Mouse (Mus musculus): ENCODE data around the gene Ap3b1. TPM values are rescaled to one million over a fixed set of nuclear protein-coding genes. Genes with fewer than 3 reads are reported as not detected.
A peak's percentile ranks its signal among the peaks of the same experiment; 100 is the strongest.

Gene Ap3b1
- polyA plus RNA-seq, 1 experiment from 2014 or later = 40.9 TPM

DNA sequence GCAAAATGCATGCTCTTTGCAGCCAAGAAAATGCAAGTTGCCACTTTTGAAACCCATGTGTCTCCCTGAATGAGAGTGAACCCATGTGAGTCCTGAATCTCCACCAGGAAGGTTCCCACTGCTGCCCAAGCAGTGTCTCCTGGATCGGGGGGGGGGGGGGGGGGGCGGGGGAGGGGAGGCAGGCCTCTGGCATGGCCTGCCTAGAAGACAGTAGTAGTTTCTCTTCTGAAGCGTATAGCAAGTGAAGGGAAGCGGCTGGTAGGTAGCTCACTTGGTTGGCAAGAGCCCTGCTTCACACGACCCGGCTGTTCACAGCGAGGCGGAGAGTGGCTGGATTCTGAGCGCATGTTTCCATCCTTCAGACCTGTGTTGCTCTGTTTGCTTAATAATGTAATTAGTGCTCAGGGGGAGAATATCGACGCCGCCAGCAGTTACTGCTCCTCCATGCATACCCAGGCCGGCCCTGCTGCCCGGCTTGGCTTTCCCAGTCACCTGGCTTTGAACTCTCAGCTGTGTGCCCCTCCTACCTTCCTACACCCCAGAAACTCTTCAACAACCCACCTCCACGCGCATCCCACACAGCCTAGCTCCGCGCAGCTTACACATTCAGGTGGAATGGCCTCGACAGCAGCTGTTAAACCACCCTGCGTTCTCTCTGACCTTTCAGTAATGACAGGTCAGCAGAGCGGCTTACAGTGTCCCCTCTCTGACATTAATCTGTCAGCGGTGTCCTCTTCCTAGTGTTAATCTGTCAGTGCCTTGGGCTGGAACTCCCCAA, 217.8 kb downstream of the Ap3b1 start:
- Histone ChIP-seq H3K9ac (ENCODE audit: low read depth, low read length) (no peak overlapping the region), H3K27me3 (ENCODE audit: control insufficient read depth, insufficient read depth, low read length) (peaks cover 80% of the 10 kb centered on the region), H3K36me3 (ENCODE audit: control insufficient read depth, insufficient read depth, low read length) (no peaks in the 10 kb centered on the region), H3K9me3 (ENCODE audit: control insufficient read depth, low read length) (no peaks in the 10 kb centered on the region), H3K27ac (ENCODE audit: low read depth, low read length) (peak overlapping the region; percentile 51; the same call in 1 of the 2 replicates), H3K4me2 (replicated peaks; ENCODE audit: low read depth, low read length) (no peak overlapping the region), H3K4me3 (ENCODE audit: low read depth, low read length) (no peak overlapping the region), H3K4me1 (replicated peaks; ENCODE audit: control insufficient read depth, insufficient read depth, low read length) (peaks cover 21% of the 10 kb centered on the region)
- DNase-seq (ENCODE audit: low spot score) (no peak), ATAC-seq (ENCODE audit: low FRiP score) (peak; percentile 56)
- WGBS = 10% methylated on average over 21 of the region's 22 CpGs

- Histone ChIP-seq H3K4me2 (replicated peaks; ENCODE audit: low read depth, low read length) (no peak overlapping the region), H3K4me1 (replicated peaks; ENCODE audit: control insufficient read depth, insufficient read depth, low read length) (peaks cover 21% of the 10 kb centered on the region), H3K27me3 (ENCODE audit: control insufficient read depth, insufficient read depth, low read length) (peaks cover 76% of the 10 kb centered on the region), H3K9me3 (ENCODE audit: control insufficient read depth, low read length) (no peaks in the 10 kb centered on the region), H3K9ac (ENCODE audit: low read depth, low read length) (no peak overlapping the region), H3K27ac (ENCODE audit: low read depth, low read length) (no peak overlapping the region), H3K4me3 (ENCODE audit: low read depth, low read length) (no peak overlapping the region), H3K36me3 (ENCODE audit: control insufficient read depth, insufficient read depth, low read length) (no peaks in the 10 kb centered on the region)
- DNase-seq (ENCODE audit: low spot score) (no peak), ATAC-seq (ENCODE audit: low FRiP score) (0 out of 2 replicates have a peak, but pooled peaks have one; percentile 4)
- 38% methylated on average over 2 of the region's 2 CpGs for WGBS
These were observed 218.4 kb downstream of the Ap3b1 start for GRCm38 (mm10) chr13:94577177-94577540.

- Histone ChIP-seq H3K27ac (ENCODE audit: low read depth, low read length) (peak overlapping the region; percentile 7; the same call in 1 of the 2 replicates), H3K4me3 (ENCODE audit: low read depth, low read length) (no peak overlapping the region), H3K9me3 (ENCODE audit: control insufficient read depth, low read length) (no peaks in the 10 kb centered on the region), H3K4me1 (replicated peaks; ENCODE audit: control insufficient read depth, insufficient read depth, low read length) (no peaks in the 10 kb centered on the region; the same call in 1 of the 2 replicates), H3K27me3 (ENCODE audit: control insufficient read depth, insufficient read depth, low read length) (peaks cover 81% of the 10 kb centered on the region), H3K4me2 (replicated peaks; ENCODE audit: low read depth, low read length) (no peak overlapping the region), H3K36me3 (ENCODE audit: control insufficient read depth, insufficient read depth, low read length) (no peaks in the 10 kb centered on the region), H3K9ac (ENCODE audit: low read depth, low read length) (no peak overlapping the region)
- no peak for DNase-seq (ENCODE audit: low spot score)
- WGBS = 6% methylated on average over 14 of the region's 14 CpGs
- ATAC-seq (ENCODE audit: low FRiP score) = peak; percentile 65
These were observed 236.5 kb downstream of the Ap3b1 start for GRCm38 (mm10) chr13:94595289-94595688.

DNA sequence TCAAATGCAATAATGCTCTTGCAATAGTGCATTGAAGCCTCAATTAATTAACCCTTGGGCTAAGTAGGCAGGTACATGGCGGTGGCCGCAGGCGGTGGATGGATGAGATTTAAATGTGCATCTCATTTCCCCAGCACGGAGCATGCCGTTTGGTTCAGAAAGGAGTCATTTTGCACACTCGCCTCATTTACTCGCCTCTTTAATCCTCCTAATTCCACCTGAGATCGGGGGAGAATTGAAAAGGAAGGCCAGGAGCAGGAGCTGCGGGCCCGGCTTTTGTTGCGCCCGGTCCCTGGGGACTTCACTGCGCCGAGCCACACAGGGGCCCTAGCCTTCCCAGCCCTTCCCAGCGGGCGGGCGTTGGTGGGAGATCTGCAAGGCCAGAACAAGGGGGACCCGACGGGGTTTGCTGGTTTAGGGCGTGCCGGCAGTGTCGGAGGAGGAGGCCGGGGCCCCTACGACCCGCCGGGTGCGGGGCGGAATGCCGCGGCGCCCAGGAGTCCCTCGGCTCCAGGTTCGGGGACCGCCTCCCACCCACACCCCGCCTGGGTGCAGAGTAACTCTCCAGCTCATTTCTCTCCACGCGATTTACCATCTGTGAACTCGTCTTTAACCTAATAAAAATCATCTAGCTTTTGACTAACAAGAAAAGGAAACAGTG, 237.1 kb downstream of the Ap3b1 start:
- H3K4me3 ChIP-seq (ENCODE audit: low read depth, low read length) = peak overlapping the region; percentile 15; the same call in 1 of the 2 replicates
- H3K36me3 ChIP-seq (ENCODE audit: control insufficient read depth, insufficient read depth, low read length) = no peaks in the 10 kb centered on the region
- no peaks in the 10 kb centered on the region; the same call in 1 of the 2 replicates for H3K4me1 ChIP-seq (replicated peaks; ENCODE audit: control insufficient read depth, insufficient read depth, low read length)
- H3K27ac ChIP-seq (ENCODE audit: low read depth, low read length) = peak overlapping the region; percentile 40
- H3K9ac ChIP-seq (ENCODE audit: low read depth, low read length) = 0 out of 2 replicates have a peak overlapping the region, but pooled peaks have one; percentile 21
- 1% methylated on average over 38 of the region's 38 CpGs for WGBS
- DNase-seq (ENCODE audit: low spot score) (peak; percentile 64), ATAC-seq (ENCODE audit: low FRiP score) (peak; percentile 76)
- H3K4me2 ChIP-seq (replicated peaks; ENCODE audit: low read depth, low read length) = peak overlapping the region; percentile 36
- H3K9me3 ChIP-seq (ENCODE audit: control insufficient read depth, low read length) = no peaks in the 10 kb centered on the region
- peaks cover 87% of the 10 kb centered on the region for H3K27me3 ChIP-seq (ENCODE audit: control insufficient read depth, insufficient read depth, low read length)

- WGBS = 10% methylated on average over 20 of the region's 20 CpGs
- ATAC-seq (ENCODE audit: low FRiP score) (peak; percentile 67; the same call in 1 of the 2 replicates), DNase-seq (ENCODE audit: low spot score) (peak; percentile 61)
- peak overlapping the region; percentile 40; the same call in 1 of the 2 replicates for H3K27ac ChIP-seq (ENCODE audit: low read depth, low read length)
- H3K4me2 ChIP-seq (replicated peaks; ENCODE audit: low read depth, low read length) = peak overlapping the region; percentile 36; the same call in 1 of the 2 replicates
- no peak overlapping the region for H3K4me3 ChIP-seq (ENCODE audit: low read depth, low read length)
- no peak overlapping the region for H3K9ac ChIP-seq (ENCODE audit: low read depth, low read length)
- peaks cover 90% of the 10 kb centered on the region for H3K27me3 ChIP-seq (ENCODE audit: control insufficient read depth, insufficient read depth, low read length)
- H3K4me1 ChIP-seq (replicated peaks; ENCODE audit: control insufficient read depth, insufficient read depth, low read length) = no peaks in the 10 kb centered on the region; the same call in 1 of the 2 replicates
- H3K9me3 ChIP-seq (ENCODE audit: control insufficient read depth, low read length) = no peaks in the 10 kb centered on the region
- H3K36me3 ChIP-seq (ENCODE audit: control insufficient read depth, insufficient read depth, low read length) = no peaks in the 10 kb centered on the region
These were observed 237.8 kb downstream of the Ap3b1 start for GRCm38 (mm10) chr13:94596386-94597033.

DNA sequence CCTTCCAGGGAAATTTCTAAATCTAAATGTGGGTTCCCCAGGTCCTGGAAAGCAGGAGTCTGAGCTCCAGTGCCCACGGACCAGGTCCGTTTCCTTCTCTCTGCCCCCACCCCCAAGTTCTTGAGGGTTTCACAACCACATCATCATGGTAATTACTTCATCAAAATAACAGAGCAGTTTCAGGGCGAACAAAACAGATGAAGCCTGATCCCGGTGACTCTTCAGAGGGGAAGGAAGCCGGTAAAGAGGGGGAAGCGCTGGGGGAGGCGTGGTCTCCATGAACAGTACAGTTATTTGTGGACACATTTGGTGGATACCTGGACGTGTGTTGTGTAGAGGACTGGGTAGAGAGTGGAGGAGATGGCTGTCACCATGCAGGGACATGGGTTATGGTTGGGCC, 241.0 kb downstream of the Ap3b1 start:
- ATAC-seq (ENCODE audit: low FRiP score) (no peak), DNase-seq (ENCODE audit: low spot score) (no peak)
- Histone ChIP-seq H3K27me3 (ENCODE audit: control insufficient read depth, insufficient read depth, low read length) (peaks cover 87% of the 10 kb centered on the region), H3K4me3 (ENCODE audit: low read depth, low read length) (no peak overlapping the region), H3K27ac (ENCODE audit: low read depth, low read length) (no peak overlapping the region), H3K4me1 (replicated peaks; ENCODE audit: control insufficient read depth, insufficient read depth, low read length) (no peaks in the 10 kb centered on the region; the same call in 1 of the 2 replicates), H3K4me2 (replicated peaks; ENCODE audit: low read depth, low read length) (no peak overlapping the region), H3K36me3 (ENCODE audit: control insufficient read depth, insufficient read depth, low read length) (no peaks in the 10 kb centered on the region), H3K9ac (ENCODE audit: low read depth, low read length) (no peak overlapping the region), H3K9me3 (ENCODE audit: control insufficient read depth, low read length) (no peaks in the 10 kb centered on the region)
- WGBS = 43% methylated on average over 8 of the region's 8 CpGs

GRCm38 (mm10) chr13:94607035-94607860, 248.5 kb downstream of the Ap3b1 start:
- H3K36me3 ChIP-seq (ENCODE audit: control insufficient read depth, insufficient read depth, low read length) = no peaks in the 10 kb centered on the region
- no peak overlapping the region for H3K27ac ChIP-seq (ENCODE audit: low read depth, low read length)
- no peak overlapping the region for H3K4me3 ChIP-seq (ENCODE audit: low read depth, low read length)
- no peak overlapping the region for H3K9ac ChIP-seq (ENCODE audit: low read depth, low read length)
- no peaks in the 10 kb centered on the region for H3K9me3 ChIP-seq (ENCODE audit: control insufficient read depth, low read length)
- 86% methylated on average over 9 of the region's 9 CpGs for WGBS
- no peak for ATAC-seq (ENCODE audit: low FRiP score)
- no peak for DNase-seq (ENCODE audit: low spot score)
- H3K4me2 ChIP-seq (replicated peaks; ENCODE audit: low read depth, low read length) = no peak overlapping the region
- peaks cover 59% of the 10 kb centered on the region for H3K27me3 ChIP-seq (ENCODE audit: control insufficient read depth, insufficient read depth, low read length)
- 0 out of 2 replicates have a peak, but pooled peaks cover 2% of the 10 kb centered on the region for H3K4me1 ChIP-seq (replicated peaks; ENCODE audit: control insufficient read depth, insufficient read depth, low read length)

DNA sequence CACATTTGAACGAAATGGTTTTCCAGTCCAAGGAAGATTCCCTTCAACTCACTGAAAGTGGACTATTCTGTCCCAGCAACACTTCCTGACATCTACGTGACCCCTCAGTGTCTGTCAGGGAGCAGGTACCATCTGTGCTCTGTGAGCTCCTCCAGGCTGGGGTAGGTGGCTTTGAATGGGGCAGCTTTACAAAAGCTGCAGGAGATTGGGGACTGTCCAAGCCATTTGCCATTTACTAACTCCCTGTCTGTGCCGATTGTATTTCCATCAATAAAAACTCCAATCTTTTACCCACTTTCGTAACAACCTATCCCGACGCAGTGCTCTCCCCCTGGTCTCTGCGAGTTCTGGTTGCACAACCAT, 249.1 kb downstream of the Ap3b1 start:
- Histone ChIP-seq H3K36me3 (ENCODE audit: control insufficient read depth, insufficient read depth, low read length) (no peaks in the 10 kb centered on the region), H3K4me3 (ENCODE audit: low read depth, low read length) (no peak overlapping the region), H3K9me3 (ENCODE audit: control insufficient read depth, low read length) (no peaks in the 10 kb centered on the region), H3K4me2 (replicated peaks; ENCODE audit: low read depth, low read length) (no peak overlapping the region), H3K4me1 (replicated peaks; ENCODE audit: control insufficient read depth, insufficient read depth, low read length) (0 out of 2 replicates have a peak, but pooled peaks cover 2% of the 10 kb centered on the region), H3K27me3 (ENCODE audit: control insufficient read depth, insufficient read depth, low read length) (peaks cover 56% of the 10 kb centered on the region), H3K27ac (ENCODE audit: low read depth, low read length) (no peak overlapping the region), H3K9ac (ENCODE audit: low read depth, low read length) (no peak overlapping the region)
- 61% methylated on average over 7 of the region's 7 CpGs for WGBS
- ATAC-seq (ENCODE audit: low FRiP score) (no peak), DNase-seq (ENCODE audit: low spot score) (peak; percentile 13)

All from hindbrain, embryonic 11.5 days (tissue).